Mouse (Mus musculus): ENCODE measurements around the gene Gm20388. TPM values are rescaled to one million over a fixed set of nuclear protein-coding genes. Genes with fewer than 3 reads are reported as not detected.

Gene Gm20388
- total RNA-seq, 2 experiments from 2014 or later: 2.2 to 7.6 TPM

DNA sequence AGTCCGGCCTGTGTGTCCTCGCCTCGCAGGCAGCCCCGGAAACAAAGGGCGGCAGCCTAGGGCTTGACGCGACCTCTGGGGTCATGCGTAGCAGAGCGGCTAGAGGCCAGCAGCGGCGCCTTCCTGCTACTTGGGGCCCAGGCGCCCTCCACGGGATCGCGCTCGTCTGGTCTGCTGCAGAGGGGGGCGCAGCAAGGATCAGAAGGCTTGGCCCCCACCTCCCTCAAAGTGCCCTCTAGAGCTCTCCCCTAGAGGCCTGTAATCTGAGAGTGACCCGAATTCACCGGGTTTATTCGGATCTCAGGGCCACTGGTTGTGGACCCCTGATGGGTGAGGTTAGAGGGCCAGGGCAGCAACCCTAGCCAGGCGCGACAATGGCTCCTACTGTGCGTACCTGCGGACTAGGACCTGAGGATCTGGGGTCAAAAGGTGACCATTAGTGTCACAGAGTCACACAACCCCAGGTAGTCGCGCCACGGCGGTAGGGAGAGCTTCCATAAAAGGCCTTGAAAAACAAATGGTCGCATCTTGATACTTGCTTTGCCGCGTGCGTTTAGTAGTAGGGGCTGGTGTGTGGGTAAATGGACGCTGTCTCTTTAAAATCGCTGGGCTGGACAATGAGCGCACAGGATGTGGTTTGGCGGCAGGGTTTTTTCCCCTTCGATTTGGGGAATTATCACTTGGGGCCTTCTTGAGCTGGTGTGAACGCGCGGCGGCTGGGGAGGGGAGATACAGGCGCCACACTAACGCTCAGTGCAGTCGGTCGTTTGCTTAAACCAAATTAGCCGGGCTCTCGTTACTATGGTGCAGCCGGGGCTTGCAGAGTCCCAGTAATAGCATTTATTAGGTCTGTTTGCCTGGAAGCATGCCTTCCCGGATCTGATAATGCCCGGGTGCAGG is 576.1 kb downstream of the Gm20388 start:
- TF ChIP-seq CTCF (conservative IDR thresholded peaks at IDR 0.05): 0 out of 2 replicates have a peak, but pooled peaks have one; percentile 3
- DNase-seq (ENCODE audit: low spot score in 2 of 2): peak; percentile 58
- Histone ChIP-seq H3K4me3 (peak overlapping the region; percentile 67), H3K27ac (peak overlapping the region; percentile 100)

DNA sequence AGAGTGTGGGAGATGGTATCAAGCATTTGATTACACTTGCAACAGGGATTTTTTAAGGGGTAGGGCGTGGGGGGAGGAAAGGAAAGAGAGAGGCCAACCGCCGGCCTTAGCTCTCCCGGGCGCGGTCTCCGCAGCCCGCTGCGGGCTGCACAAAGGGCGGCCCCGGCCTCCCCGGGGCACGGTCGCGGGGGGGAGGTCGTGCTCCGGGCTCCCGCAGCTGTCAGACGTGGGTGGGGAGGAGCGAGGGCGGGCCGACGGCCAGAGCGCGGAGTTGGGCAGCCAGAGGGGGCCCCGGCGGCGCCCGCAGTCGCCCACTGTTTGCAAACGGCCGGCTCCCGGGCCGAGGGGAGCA is 576.7 kb downstream of the Gm20388 start:
- no peak for DNase-seq (ENCODE audit: low spot score in 2 of 2)
- Histone ChIP-seq H3K27ac (peak overlapping the region; percentile 100), H3K4me3 (peak overlapping the region; percentile 67)
- no peak for TF ChIP-seq CTCF (conservative IDR thresholded peaks at IDR 0.05)

DNA sequence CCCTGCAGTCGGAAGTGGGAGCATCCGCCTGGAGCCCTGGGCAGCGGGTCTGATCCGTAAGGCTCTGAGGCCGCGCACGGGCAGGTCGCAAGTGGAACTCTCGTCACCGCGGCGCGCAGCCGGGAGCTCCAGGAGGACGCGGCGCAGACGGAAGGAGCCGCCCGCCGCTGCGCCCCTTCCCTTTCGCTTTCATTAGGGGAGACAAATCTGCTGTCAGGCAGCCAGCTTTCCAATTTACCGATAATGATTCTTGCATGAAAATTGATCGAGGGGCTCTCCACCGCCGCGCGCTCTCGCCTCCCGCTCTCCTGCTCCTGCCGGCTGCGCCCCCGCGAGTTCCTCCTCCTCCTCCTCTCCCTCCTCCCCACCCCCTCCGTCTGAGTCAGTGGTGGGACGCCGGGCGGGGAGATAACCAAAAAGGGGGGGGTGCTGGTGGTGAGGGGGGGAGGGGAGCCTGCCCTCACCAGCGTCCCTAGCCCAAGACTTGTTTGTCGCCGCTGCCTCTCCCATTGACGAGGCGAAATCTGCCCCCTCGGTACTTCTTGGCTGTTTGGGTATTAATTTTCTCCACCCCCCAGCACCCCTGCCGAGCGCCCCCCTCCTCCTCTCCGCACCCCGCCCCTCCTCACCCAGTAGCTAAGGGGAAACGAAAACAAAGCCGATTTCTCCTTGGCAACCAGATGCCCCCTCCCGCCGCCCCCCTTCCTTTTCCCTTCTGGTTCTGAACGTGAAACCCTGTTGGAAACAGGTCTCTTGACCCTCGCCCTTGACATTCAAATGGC is 577.3 kb downstream of the Gm20388 start:
- DNase-seq (ENCODE audit: low spot score in 2 of 2): peak; percentile 66 to 80
- H3K4me3 ChIP-seq: peak overlapping the region; percentile 67
- H3K27ac ChIP-seq: peak overlapping the region; percentile 100
- TF ChIP-seq CTCF (conservative IDR thresholded peaks at IDR 0.05): peak; percentile 1; the same call in 1 of the 2 replicates

DNA sequence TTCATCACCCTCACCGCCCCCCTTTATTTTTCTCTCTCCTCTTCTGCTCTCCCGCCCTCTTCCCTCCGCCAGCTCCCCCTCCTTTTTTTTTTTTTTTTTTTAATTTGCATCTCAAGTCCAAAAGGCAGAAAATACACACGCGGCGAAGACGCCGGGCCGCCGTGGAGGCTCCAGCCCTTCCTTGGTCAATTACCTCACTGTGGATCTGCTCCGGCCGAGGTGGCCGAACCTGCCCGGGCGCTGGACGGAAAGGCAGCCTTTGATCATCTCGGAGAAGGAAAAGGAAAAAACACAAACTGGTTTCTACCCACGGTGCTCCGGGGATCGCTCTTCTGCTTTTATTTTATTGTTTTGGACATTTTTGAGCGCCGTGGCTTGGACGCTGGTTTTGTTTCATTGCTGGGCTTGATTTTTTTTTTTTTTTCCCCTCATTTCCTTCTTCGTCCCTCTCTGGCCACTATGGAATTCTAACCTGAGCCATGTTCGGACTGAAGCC is 578.0 kb downstream of the Gm20388 start:
- DNase-seq (ENCODE audit: low spot score in 2 of 2): no peak
- H3K4me3 ChIP-seq: peak overlapping the region; percentile 67
- H3K27ac ChIP-seq: peak overlapping the region; percentile 100
- no peak for TF ChIP-seq CTCF (conservative IDR thresholded peaks at IDR 0.05)

DNA sequence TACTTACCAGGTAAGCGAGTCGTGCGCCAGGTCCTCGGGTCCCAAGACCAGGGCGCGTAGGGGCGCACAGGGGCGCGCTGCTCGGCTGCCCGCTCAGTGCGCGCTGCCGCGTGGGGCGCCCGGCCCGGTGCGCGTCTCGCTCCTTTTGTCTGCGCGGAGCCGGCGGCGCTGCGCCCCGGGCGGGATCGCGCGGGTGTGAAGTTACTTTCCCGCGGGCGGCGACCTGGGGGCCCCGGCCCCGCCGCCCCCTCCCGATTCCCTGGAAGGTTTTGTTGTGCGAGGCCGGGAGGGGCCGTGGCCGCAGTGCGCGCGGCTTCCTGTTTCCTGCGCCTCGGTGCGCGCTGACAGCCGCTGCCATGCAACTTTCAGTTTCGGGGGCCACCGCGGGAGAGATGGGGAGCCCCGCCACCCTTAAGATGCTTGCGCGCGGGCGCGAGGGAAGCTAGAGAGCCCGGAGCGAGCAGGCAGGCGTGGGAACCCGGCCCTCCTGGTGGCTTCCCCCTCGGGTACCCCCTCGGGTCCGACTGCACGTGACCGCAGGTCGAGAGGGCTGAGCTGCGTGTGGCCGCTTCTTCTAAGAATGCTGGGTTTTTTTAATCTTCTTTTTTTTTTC is 578.6 kb downstream of the Gm20388 start:
- DNase-seq (ENCODE audit: low spot score in 2 of 2): no peak
- Histone ChIP-seq H3K4me3 (peak overlapping the region; percentile 67), H3K27ac (peak overlapping the region; percentile 100)
- TF ChIP-seq CTCF (conservative IDR thresholded peaks at IDR 0.05): no peak

- Histone ChIP-seq H3K4me3 (peak overlapping the region; percentile 67), H3K27ac (peak overlapping the region; percentile 100)
- TF ChIP-seq CTCF (conservative IDR thresholded peaks at IDR 0.05): no peak
Observed at GRCm38 (mm10) chr8:120489771-120490281, 579.2 kb downstream of the Gm20388 start.

DNA sequence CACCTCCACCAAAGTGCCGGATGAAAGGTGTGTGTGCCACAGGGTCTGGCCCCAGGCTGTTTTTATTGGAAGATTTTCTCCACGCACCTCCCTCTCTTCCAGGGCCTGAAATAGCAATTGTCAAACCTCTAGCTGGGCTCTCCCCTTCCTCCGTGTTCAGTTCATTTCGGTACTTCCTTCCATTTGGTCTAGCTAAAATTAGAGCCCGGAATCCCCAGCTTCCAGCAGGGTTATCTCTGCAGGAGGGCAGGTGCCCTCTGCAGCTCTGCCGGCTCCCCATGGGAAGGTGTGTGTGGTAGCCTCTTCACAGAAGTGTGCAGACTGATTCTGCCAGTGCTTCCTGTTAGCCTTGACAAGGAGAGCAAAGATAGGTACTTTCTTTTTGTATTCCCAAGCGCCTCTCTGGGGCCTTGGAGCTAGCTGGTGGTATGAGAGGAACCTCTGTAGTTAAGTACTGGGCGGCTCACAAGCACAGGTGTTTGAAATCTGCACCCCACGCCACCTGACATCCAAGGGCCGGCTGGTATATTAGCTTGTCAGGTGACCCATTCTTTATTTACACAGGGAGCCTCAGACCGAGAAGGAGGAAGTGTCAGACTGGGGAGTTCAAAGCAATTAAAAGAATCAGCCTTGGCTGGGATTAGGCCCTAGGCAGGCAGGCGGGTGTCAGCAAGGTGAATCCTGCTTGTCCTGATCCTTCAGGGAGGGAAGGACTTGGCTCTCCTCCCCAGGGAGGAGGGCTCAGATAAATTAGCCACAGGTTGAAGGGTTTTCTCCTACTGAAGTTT is 579.9 kb downstream of the Gm20388 start:
- TF ChIP-seq CTCF (conservative IDR thresholded peaks at IDR 0.05): no peak
- no peak for DNase-seq (ENCODE audit: low spot score in 2 of 2)
- H3K27ac ChIP-seq: peak overlapping the region; percentile 100
- peak overlapping the region; percentile 67 for H3K4me3 ChIP-seq

More at GRCm38 (mm10) chr8:120489771-120490281, 579.2 kb downstream of the Gm20388 start:
- DNase-seq (ENCODE audit: low spot score in 2 of 2): no peak

- Histone ChIP-seq H3K27ac (peak overlapping the region; percentile 100), H3K4me3 (peak overlapping the region; percentile 67)
- TF ChIP-seq CTCF (conservative IDR thresholded peaks at IDR 0.05): peak; percentile 42
- DNase-seq (ENCODE audit: low spot score in 2 of 2): no peak
Observed at GRCm38 (mm10) chr8:120491166-120491793, 580.6 kb downstream of the Gm20388 start.

- peak overlapping the region; percentile 19; the same call in 1 of the 2 replicates for H3K27ac ChIP-seq
- TF ChIP-seq CTCF (conservative IDR thresholded peaks at IDR 0.05): no peak
- H3K4me3 ChIP-seq: peak overlapping the region; percentile 67
- no peak for DNase-seq (ENCODE audit: low spot score in 2 of 2)
Observed at GRCm38 (mm10) chr8:120492193-120492880, 581.7 kb downstream of the Gm20388 start.

- Histone ChIP-seq H3K27ac (peak overlapping the region; percentile 19; the same call in 1 of the 2 replicates), H3K4me3 (peak overlapping the region; percentile 67)
- DNase-seq (ENCODE audit: low spot score in 2 of 2): no peak
- no peak for TF ChIP-seq CTCF (conservative IDR thresholded peaks at IDR 0.05)
Observed at GRCm38 (mm10) chr8:120492881-120493220, 582.2 kb downstream of the Gm20388 start.
